Mouse (Mus musculus) hindbrain, embryonic 11.5 days (tissue): ENCODE results near the gene Zfp384. TPM values are rescaled to one million over a fixed set of nuclear protein-coding genes. Genes with fewer than 3 reads are reported as not detected.

Experiments used
- ATAC-seq: fragments of 200-750 bp; cut with Nextera tagmentation; 2 replicates; pipeline ENCODE4 v1.8.0; 2017; ENCODE audit warnings: mild to moderate bottlenecking, moderate TSS enrichment, moderate library complexity; ENCODE audit not compliant: low FRiP score
- DNase-seq: peaks from one replicate; pipeline ENCODE4 v3.0.0-alpha.2; 2015; ENCODE audit warnings: low spot score
- H3K27ac ChIP-seq: fragments of 300-500 bp; sonication (generic); 2 replicates; pipeline ENCODE4 v1.5.1; 2014; ENCODE audit warnings: mild to moderate bottlenecking, low read depth, low read length
- H3K27me3 ChIP-seq: fragments of 300-500 bp; sonication (generic); 2 replicates; pipeline ENCODE4 v1.6.1; 2014; ENCODE audit warnings: mild to moderate bottlenecking, low read length, moderate library complexity, mixed read lengths; ENCODE audit not compliant: control insufficient read depth, insufficient read depth
- H3K36me3 ChIP-seq: fragments of 300-500 bp; sonication (generic); 2 replicates; pipeline ENCODE4 v1.6.1; 2014; ENCODE audit warnings: mild to moderate bottlenecking, low read length, moderate library complexity, mixed read lengths; ENCODE audit not compliant: control insufficient read depth, insufficient read depth
- H3K4me1 ChIP-seq: fragments of 300-500 bp; sonication (generic); replicated peaks from 2 replicates; pipeline ENCODE4 v1.6.1; 2014; ENCODE audit warnings: low read length, mixed read lengths; ENCODE audit not compliant: control insufficient read depth, insufficient read depth
- H3K4me2 ChIP-seq: fragments of 300-500 bp; sonication (generic); replicated peaks from 2 replicates; pipeline ENCODE4 v1.6.1; 2014; ENCODE audit warnings: mild to moderate bottlenecking, low read depth, low read length
- H3K4me3 ChIP-seq: fragments of 300-500 bp; sonication (generic); 2 replicates; pipeline ENCODE4 v1.5.1; 2014; ENCODE audit warnings: low read depth, low read length
- H3K9ac ChIP-seq: fragments of 300-500 bp; sonication (generic); 2 replicates; pipeline ENCODE4 v1.6.1; 2014; ENCODE audit warnings: low read depth, low read length
- H3K9me3 ChIP-seq: fragments of 300-500 bp; sonication (generic); 2 replicates; pipeline ENCODE4 v1.6.1; 2016; ENCODE audit warnings: low read length; ENCODE audit not compliant: control insufficient read depth
- WGBS: fragments of 180-500 bp; shearing (Covaris S2); extraction: QIAGEN DNeasy Blood & Tissue Kit; methylation state at CpG from one replicate; pipeline ENCODE4 v1.1.7; 2014; 5-methylcytosine and 5-hydroxymethylcytosine counted together
- polyA plus RNA-seq: library from polyadenylated mRNA; unstranded; fragments of >200 nt; fragmentation: Nextera tagmentation; extraction: Ambion mirVana; gene quantifications from 2 replicates; pipeline ENCODE4 v1.2.1, GENCODE M21; 2014

Gene Zfp384
- polyA plus RNA-seq, 1 experiment from 2014 or later: 16.5 TPM

DNA sequence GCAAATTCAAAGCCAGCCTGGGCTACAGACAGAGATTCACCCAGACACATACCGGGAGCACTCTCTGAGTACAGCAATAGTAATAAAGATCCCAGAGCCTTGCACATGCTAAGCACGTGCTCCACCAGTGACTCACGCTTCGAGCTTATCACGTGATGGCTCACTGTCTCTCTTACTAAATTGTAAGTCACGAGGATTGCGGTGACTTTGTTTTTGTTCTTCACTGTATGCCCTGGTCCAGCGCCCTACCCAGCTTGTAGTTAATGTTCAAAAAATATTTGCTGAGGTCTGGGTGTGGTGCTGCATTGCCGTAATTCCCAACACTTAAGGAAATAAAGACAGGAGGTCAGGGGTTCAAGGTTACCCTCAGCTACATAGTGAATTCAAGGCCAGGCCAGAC is 15.6 kb upstream of the Zfp384 start:
- no peaks in the 10 kb centered on the region for H3K36me3 ChIP-seq
- peaks cover 32% of the 10 kb centered on the region for H3K27me3 ChIP-seq
- DNase-seq (no peak), ATAC-seq (no peak)
- no peak overlapping the region for H3K9ac ChIP-seq
- WGBS: 88% methylated on average over 9 of the region's 9 CpGs
- H3K27ac ChIP-seq: no peak overlapping the region
- H3K9me3 ChIP-seq: no peaks in the 10 kb centered on the region
- no peak overlapping the region for H3K4me2 ChIP-seq
- H3K4me3 ChIP-seq: no peak overlapping the region
- H3K4me1 ChIP-seq: no peaks in the 10 kb centered on the region; the same call in 1 of the 2 replicates

DNA sequence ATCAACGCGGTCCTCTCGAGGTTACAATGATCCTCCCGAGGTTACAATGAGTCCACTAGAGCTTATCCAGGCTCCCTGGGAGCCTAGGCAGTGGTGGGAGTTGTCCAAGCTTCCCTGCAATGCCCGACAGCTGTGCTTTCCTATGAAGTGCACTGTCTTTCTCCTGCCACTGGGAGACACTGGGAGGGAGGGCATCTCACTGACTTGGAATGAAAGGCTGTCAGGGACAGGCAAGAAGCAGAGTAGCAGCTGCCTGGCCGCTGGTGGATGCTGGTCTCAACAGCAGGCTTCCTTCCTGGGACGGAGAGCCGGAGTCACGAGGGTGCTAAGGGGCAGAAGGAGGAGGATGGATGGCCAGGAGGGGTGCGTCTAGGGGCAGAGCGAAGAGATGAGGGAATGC is 15.1 kb upstream of the Zfp384 start:
- H3K4me1 ChIP-seq: peaks cover 2% of the 10 kb centered on the region; the same call in 1 of the 2 replicates
- no peak overlapping the region for H3K27ac ChIP-seq
- WGBS: 13% methylated on average over 11 of the region's 11 CpGs
- no peaks in the 10 kb centered on the region for H3K36me3 ChIP-seq
- H3K9me3 ChIP-seq: no peaks in the 10 kb centered on the region
- H3K4me2 ChIP-seq: no peak overlapping the region
- ATAC-seq (peak; percentile 36; the same call in 1 of the 2 replicates), DNase-seq (peak; percentile 51)
- no peak overlapping the region for H3K4me3 ChIP-seq
- peaks cover 37% of the 10 kb centered on the region for H3K27me3 ChIP-seq
- no peak overlapping the region for H3K9ac ChIP-seq

DNA sequence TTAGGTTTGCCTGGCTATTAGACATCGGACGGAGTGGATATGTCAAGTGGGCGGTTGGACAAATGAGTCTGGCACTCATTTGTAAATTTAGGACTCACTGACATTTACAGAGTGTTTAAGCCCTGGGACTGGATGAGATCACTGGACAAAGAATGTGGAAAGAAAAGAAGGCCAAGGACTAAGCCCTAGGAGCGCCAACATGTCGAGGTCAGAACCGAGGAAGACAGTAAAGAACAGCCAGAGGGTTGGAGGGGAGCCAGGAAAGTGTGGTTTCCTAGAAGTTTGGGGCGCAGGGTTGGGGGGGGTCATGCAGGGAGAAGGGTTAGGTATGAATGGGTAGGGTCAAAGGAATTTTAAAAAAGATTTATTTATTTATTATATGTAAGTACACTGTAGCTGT is 13.7 kb upstream of the Zfp384 start:
- H3K36me3 ChIP-seq: no peaks in the 10 kb centered on the region
- no peak overlapping the region for H3K4me2 ChIP-seq
- no peak for ATAC-seq
- no peaks in the 10 kb centered on the region for H3K9me3 ChIP-seq
- no peak overlapping the region for H3K4me3 ChIP-seq
- H3K27ac ChIP-seq: no peak overlapping the region
- WGBS: 83% methylated on average over 7 of the region's 7 CpGs
- DNase-seq: no peak
- H3K4me1 ChIP-seq: peaks cover 2% of the 10 kb centered on the region; the same call in 1 of the 2 replicates
- no peak overlapping the region for H3K9ac ChIP-seq
- peaks cover 49% of the 10 kb centered on the region for H3K27me3 ChIP-seq

DNA sequence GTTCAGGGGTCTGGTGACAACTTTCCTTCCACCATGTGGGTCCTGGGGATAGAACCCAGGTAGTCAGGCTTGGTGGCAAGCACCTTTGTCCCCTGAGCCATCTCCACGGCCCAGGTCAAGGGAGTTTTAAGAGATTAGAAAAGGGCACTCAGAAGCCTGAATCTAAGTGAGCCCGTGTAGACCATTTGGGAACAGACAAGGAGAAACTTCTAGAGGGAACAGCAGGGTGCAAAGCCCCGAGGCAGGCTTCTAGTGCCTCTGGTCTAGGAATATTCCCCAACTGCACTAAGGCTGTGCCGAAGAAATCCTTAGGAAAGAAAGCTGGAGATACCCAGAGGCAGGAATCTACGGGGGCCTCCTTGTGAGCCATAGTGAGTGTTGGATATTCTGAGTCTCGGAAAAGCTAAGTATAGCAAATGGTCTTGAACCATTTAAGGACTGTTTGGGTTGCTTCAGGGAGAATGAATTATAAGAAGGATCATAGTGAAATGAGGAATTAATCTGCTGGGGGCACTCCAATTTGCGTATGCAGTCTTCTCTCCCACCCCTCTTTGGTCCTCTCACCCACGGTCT is 13.0 kb upstream of the Zfp384 start:
- Histone ChIP-seq H3K27ac (no peak overlapping the region), H3K4me3 (no peak overlapping the region), H3K9ac (no peak overlapping the region)

DNA sequence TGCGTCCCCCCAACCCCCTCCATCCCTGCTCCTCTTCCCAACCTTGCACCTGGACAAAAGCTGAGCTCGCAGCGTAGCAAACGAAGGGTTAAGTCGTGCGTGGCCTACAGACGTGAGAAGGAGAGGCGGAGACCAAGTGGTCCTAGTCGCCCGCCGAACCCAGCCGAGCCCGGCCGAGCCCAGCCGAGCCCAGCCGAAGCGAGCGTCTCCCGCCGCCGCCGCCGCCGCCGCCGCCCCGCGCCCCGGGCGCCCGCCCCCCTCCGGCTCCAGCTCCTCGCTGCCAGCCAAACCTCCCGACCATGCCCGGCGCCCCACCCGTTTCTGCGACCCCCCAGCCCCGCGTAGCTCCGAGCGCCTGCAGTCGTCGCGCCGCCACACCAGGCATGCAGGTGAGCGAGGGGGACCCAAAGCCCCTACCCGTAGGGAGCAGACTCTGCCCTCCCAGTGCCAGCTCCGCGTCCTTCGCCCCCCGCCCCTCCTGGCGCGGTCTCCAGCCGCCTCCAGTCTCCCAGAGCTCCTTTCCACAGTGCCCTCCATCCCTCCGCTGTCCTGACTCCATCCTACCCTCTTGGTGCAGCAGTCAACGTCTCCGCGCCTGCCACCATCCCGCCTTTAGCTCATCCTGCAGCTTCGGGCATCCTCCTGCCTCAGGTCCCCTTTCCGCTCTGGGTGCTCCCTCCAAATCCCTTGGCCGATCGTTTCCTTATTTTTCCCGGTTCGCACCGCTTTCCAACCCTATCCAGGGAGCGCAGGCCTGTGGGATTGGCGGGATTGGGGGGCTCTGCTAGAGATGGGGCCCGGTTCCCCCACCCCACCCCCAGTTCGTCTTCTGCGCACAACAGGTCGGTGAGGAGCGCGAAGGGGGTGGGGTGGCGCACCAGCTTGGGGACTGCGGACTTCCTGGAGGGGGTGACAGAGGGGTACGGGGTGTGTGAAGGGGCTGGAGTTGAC is 12.1 kb upstream of the Zfp384 start, which contains the start of gene Pianp:
Gene Pianp, plus strand, starts transcription at position 144 of the 951 bp plus-strand sequence.
- H3K27me3 ChIP-seq: peaks cover 56% of the 10 kb centered on the region
- ATAC-seq (peak; percentile 59), DNase-seq (peak; percentile 82)
- H3K4me2 ChIP-seq: peak within 1 kb of the TSS; percentile 100
- under 1% methylated on average over 38 of the region's 78 CpGs for WGBS
- no peaks in the 10 kb centered on the region for H3K9me3 ChIP-seq
- peak within 1 kb of the TSS; percentile 80 for H3K9ac ChIP-seq
- H3K27ac ChIP-seq: no peak within 1 kb of the TSS
- no peaks in the 10 kb centered on the region for H3K36me3 ChIP-seq
- H3K4me3 ChIP-seq: peak within 1 kb of the TSS; percentile 59
- peaks cover 2% of the 10 kb centered on the region; the same call in 1 of the 2 replicates for H3K4me1 ChIP-seq

More for the DNA sequence above, 13.0 kb upstream of the Zfp384 start:
- Histone ChIP-seq H3K4me1 (peaks cover 2% of the 10 kb centered on the region; the same call in 1 of the 2 replicates), H3K9me3 (no peaks in the 10 kb centered on the region), H3K36me3 (no peaks in the 10 kb centered on the region), H3K4me2 (peak overlapping the region; percentile 100; the same call in 1 of the 2 replicates), H3K27me3 (peaks cover 54% of the 10 kb centered on the region)
- DNase-seq (no peak), ATAC-seq (no peak)
- 54% methylated on average over 8 of the region's 8 CpGs for WGBS

DNA sequence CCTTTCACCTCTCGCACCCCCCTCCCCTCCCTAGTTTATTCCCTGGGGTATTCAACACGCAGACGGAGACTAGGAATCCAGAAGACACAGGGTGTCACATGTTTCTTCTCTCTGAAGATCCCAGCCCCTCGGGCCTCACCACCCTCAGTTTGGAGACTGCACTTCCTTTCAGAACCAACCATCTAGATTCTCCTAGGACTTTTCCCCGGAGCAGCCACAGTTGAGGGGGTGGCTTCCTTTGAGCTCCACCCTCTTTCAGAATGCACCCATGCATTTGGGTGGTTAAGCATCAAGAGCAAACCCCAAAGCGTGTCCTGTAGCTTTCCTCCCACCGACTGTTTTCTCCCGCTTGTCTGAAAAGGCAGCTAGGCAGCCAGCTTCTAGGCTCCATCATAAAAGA is 10.9 kb upstream of the Zfp384 start:
- Histone ChIP-seq H3K27ac (no peak overlapping the region), H3K4me3 (no peak overlapping the region)

DNA sequence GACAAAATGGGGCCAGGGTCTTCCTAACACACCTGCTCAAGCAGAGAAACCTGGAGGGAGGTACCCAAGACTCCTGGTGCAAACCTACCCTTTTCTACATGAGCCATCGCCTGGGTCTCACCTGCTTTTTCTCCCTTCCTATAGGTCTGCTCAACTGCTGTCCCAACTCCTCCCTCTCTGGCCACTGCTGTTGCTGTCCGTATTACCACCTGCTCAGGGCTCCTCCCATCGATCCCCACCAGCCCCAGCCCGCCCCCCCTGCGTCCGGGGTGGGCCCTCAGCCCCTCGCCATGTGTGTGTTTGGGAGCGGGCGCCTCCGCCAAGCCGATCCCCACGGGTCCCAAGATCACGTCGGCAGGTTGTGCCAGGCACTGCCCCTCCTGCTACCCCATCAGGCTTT is 9.9 kb upstream of the Zfp384 start:
- 34% methylated on average over 14 of the region's 14 CpGs for WGBS
- Histone ChIP-seq H3K9me3 (no peaks in the 10 kb centered on the region), H3K27me3 (peaks cover 62% of the 10 kb centered on the region), H3K36me3 (no peaks in the 10 kb centered on the region), H3K4me2 (no peak overlapping the region), H3K27ac (no peak overlapping the region), H3K9ac (no peak overlapping the region), H3K4me1 (peaks cover 2% of the 10 kb centered on the region), H3K4me3 (no peak overlapping the region)
- no peak for ATAC-seq
- DNase-seq: no peak

More for the DNA sequence above, 10.9 kb upstream of the Zfp384 start:
- Histone ChIP-seq H3K36me3 (no peaks in the 10 kb centered on the region), H3K27me3 (peaks cover 62% of the 10 kb centered on the region), H3K9me3 (no peaks in the 10 kb centered on the region), H3K9ac (no peak overlapping the region), H3K4me1 (peaks cover 2% of the 10 kb centered on the region), H3K4me2 (no peak overlapping the region)
- 3% methylated on average over 8 of the region's 8 CpGs for WGBS
- DNase-seq: peak; percentile 19
- no peak for ATAC-seq

DNA sequence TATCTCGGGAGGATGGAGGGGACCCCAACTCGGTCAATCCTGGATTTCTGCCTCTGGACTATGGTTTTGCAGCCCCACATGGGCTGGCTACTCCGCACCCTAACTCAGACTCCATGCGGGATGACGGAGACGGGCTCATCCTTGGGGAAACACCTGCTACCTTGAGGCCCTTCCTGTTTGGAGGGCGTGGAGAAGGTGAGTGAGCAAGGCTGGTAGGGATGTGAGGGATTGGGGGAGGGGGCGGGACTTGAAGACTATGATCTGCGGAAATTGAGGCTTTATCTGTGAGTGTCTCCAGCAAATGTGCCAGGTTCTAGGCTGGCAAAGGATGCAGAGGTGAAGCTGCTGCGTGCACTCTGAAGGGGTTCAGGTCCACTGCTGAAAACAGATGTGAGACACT is 9.4 kb upstream of the Zfp384 start:
- H3K4me1 ChIP-seq: peaks cover 2% of the 10 kb centered on the region
- H3K4me2 ChIP-seq: no peak overlapping the region
- WGBS: 31% methylated on average over 10 of the region's 10 CpGs
- H3K9ac ChIP-seq: no peak overlapping the region
- no peaks in the 10 kb centered on the region for H3K9me3 ChIP-seq
- DNase-seq (no peak), ATAC-seq (no peak)
- no peaks in the 10 kb centered on the region for H3K36me3 ChIP-seq
- no peak overlapping the region for H3K4me3 ChIP-seq
- H3K27ac ChIP-seq: no peak overlapping the region
- H3K27me3 ChIP-seq: peaks cover 60% of the 10 kb centered on the region
